Mouse (Mus musculus): ENCODE measurements around the gene Lysmd2. TPM values are rescaled to one million over a fixed set of nuclear protein-coding genes. Genes with fewer than 3 reads are reported as not detected.

Gene Lysmd2
- polyA plus RNA-seq (2014; fragmentation: Nextera tagmentation; extraction: Ambion mirVana), result 44.6 and 48.3 TPM in 2 replicates

DNA sequence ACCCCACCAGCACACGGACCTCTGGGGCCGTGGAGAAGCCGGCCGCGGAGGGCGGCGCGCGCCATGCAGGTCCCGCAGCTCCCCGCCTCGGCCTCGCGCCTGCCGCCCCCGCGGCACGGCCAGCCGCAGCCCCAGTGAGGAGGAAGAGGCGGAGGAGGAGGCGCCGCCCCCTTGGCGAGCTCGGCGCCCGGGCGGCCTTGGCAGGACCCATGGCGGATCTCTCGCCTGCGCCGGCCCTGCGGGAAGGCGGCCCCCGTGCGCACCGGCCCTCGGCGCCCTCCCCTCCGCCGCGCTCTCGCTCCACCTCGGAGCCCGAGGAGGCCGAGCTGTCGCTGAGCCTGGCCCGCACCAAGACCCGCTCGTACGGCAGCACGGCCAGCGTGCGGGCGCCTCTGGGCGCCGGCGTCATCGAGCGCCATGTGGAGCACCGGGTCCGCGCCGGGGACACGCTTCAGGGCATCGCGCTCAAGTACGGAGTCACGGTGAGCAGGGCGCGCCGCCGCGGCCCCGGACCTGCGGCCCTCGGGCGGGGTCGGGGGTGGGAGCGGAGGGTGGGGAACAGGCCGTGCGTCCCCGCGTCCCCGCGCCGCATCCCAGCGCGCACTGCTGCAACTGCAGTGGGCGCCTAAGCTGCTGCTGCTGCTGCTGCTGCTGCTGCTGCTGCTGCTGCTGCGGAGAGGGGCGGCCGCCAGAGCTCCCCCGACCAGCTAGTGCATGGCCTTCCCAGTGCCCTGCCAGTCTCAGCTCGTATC lies at the start of gene Lysmd2:
Gene Lysmd2 (plus strand): TSS at position 186 of the 752 bp plus-strand sequence.
- Histone ChIP-seq H3K27me3 (replicated peaks; ENCODE audit: control insufficient read depth, insufficient read depth, low read length) (no peaks in the 10 kb centered on the region), H3K4me2 (ENCODE audit: low read depth, low read length) (peak within 1 kb of the TSS; percentile 65), H3K36me3 (ENCODE audit: control insufficient read depth, insufficient read depth, low read length) (no peaks in the 10 kb centered on the region), H3K9ac (ENCODE audit: low read depth, low read length) (peak within 1 kb of the TSS; percentile 96), H3K27ac (replicated peaks; ENCODE audit: low read depth, low read length) (peak within 1 kb of the TSS; percentile 90), H3K4me3 (ENCODE audit: low read depth, low read length) (peak within 1 kb of the TSS; percentile 79), H3K4me1 (ENCODE audit: control insufficient read depth, insufficient read depth, low read length) (peaks cover 8% of the 10 kb centered on the region), H3K9me3 (ENCODE audit: control insufficient read depth, low read length) (no peaks in the 10 kb centered on the region)
- ATAC-seq (ENCODE audit: low read depth) (peak; percentile 90), DNase-seq (ENCODE audit: low spot score) (peak; percentile 77)
- 0% methylated on average over 5 of the region's 94 CpGs for WGBS

DNA sequence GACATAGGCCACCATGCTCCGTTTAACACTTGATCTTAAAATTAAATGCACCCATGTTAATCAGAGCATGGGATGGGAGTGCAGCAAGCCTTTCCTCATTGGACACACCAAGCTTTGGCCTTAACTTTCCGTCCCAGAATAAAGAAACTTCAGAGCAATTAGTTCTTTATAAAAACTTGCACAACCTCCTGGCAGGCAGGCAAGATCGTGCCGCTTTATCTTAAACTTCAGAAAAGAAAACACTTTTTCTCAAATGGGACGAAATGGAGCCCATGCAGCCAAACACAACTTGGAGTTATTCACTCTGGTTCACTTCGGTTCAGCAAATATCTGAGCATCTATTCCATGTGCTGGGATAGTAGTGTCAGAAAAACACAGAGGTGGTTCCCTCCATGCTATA lies 46.2 kb upstream of the Lysmd2 start:
- no peak for DNase-seq (ENCODE audit: low spot score)
- Histone ChIP-seq H3K27ac (replicated peaks; ENCODE audit: low read depth, low read length) (no peak overlapping the region), H3K27me3 (replicated peaks; ENCODE audit: control insufficient read depth, insufficient read depth, low read length) (no peaks in the 10 kb centered on the region), H3K9ac (ENCODE audit: low read depth, low read length) (no peak overlapping the region), H3K4me3 (ENCODE audit: low read depth, low read length) (no peak overlapping the region), H3K9me3 (ENCODE audit: control insufficient read depth, low read length) (no peaks in the 10 kb centered on the region), H3K4me1 (ENCODE audit: control insufficient read depth, insufficient read depth, low read length) (no peaks in the 10 kb centered on the region), H3K36me3 (ENCODE audit: control insufficient read depth, insufficient read depth, low read length) (peaks cover 16% of the 10 kb centered on the region; the same call in 1 of the 2 replicates), H3K4me2 (ENCODE audit: low read depth, low read length) (no peak overlapping the region)
- WGBS, result 88% methylated on average over 6 of the region's 6 CpGs
- ATAC-seq (ENCODE audit: low read depth), result no peak

DNA sequence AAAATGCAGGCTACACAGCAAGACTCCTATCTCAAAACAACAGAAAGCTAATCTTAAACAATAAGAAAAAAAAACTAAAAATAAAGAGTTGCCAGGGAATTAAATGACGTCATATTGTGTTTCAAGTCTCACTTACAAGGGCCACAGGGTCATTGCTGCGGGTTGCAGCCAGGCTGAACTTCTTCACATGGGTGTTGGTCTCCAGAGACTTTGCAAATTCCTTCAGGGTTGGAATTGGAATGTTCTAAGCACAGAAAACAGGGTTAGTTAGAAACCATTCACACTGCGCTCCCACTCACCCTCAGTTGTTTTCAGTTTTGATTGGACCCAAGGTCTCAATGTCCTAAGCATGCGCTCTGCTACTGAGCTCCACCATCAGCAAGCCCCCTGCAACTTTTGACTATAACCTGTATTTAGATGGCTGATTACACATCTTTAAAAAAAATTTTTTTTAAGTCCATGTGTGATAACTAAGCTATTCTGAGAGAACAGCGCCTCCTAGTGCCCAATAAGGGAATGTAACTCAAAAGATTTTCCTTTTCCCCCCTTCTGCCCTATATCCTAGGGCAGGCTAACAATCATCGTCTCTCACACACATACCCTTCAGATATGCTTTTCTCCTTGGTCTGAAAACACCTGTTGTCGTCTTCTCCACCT lies 43.7 kb upstream of the Lysmd2 start:
- Histone ChIP-seq H3K27ac (replicated peaks; ENCODE audit: low read depth, low read length) (no peak overlapping the region), H3K4me2 (ENCODE audit: low read depth, low read length) (no peak overlapping the region)
- peak; percentile 58 for DNase-seq (ENCODE audit: low spot score)

GRCm38 (mm10) chr9:75589850-75590790 lies 35.4 kb upstream of the Lysmd2 start:
- WGBS, result 83% methylated on average over 15 of the region's 15 CpGs
- Histone ChIP-seq H3K36me3 (ENCODE audit: control insufficient read depth, insufficient read depth, low read length) (peaks cover 23% of the 10 kb centered on the region; the same call in 1 of the 2 replicates), H3K27ac (replicated peaks; ENCODE audit: low read depth, low read length) (no peak overlapping the region)

More for the DNA sequence above, 43.7 kb upstream of the Lysmd2 start:
- Histone ChIP-seq H3K36me3 (ENCODE audit: control insufficient read depth, insufficient read depth, low read length) (peaks cover 5% of the 10 kb centered on the region; the same call in 1 of the 2 replicates), H3K4me1 (ENCODE audit: control insufficient read depth, insufficient read depth, low read length) (no peaks in the 10 kb centered on the region), H3K9me3 (ENCODE audit: control insufficient read depth, low read length) (no peaks in the 10 kb centered on the region), H3K9ac (ENCODE audit: low read depth, low read length) (no peak overlapping the region), H3K4me3 (ENCODE audit: low read depth, low read length) (no peak overlapping the region), H3K27me3 (replicated peaks; ENCODE audit: control insufficient read depth, insufficient read depth, low read length) (no peaks in the 10 kb centered on the region)
- 0 out of 2 replicates have a peak, but pooled peaks have one; percentile 30 for ATAC-seq (ENCODE audit: low read depth)
- 55% methylated on average over 7 of the region's 7 CpGs for WGBS

GRCm38 (mm10) chr9:75593481-75593880 lies 32.1 kb upstream of the Lysmd2 start:
- no peak overlapping the region for H3K4me3 ChIP-seq (ENCODE audit: low read depth, low read length)
- no peak overlapping the region for H3K4me2 ChIP-seq (ENCODE audit: low read depth, low read length)
- H3K27me3 ChIP-seq (replicated peaks; ENCODE audit: control insufficient read depth, insufficient read depth, low read length), result no peaks in the 10 kb centered on the region
- ATAC-seq (ENCODE audit: low read depth), result no peak
- no peaks in the 10 kb centered on the region for H3K4me1 ChIP-seq (ENCODE audit: control insufficient read depth, insufficient read depth, low read length)
- WGBS, result 79% methylated on average over 5 of the region's 5 CpGs
- no peak for DNase-seq (ENCODE audit: low spot score)
- H3K9me3 ChIP-seq (ENCODE audit: control insufficient read depth, low read length), result no peaks in the 10 kb centered on the region
- H3K27ac ChIP-seq (replicated peaks; ENCODE audit: low read depth, low read length), result no peak overlapping the region
- H3K9ac ChIP-seq (ENCODE audit: low read depth, low read length), result no peak overlapping the region
- peaks cover 18% of the 10 kb centered on the region; the same call in 1 of the 2 replicates for H3K36me3 ChIP-seq (ENCODE audit: control insufficient read depth, insufficient read depth, low read length)

More at GRCm38 (mm10) chr9:75589850-75590790, 35.4 kb upstream of the Lysmd2 start:
- no peak overlapping the region for H3K9ac ChIP-seq (ENCODE audit: low read depth, low read length)
- H3K27me3 ChIP-seq (replicated peaks; ENCODE audit: control insufficient read depth, insufficient read depth, low read length), result no peaks in the 10 kb centered on the region
- no peaks in the 10 kb centered on the region for H3K4me1 ChIP-seq (ENCODE audit: control insufficient read depth, insufficient read depth, low read length)
- DNase-seq (ENCODE audit: low spot score), result no peak
- no peaks in the 10 kb centered on the region for H3K9me3 ChIP-seq (ENCODE audit: control insufficient read depth, low read length)
- no peak for ATAC-seq (ENCODE audit: low read depth)
- no peak overlapping the region for H3K4me2 ChIP-seq (ENCODE audit: low read depth, low read length)
- H3K4me3 ChIP-seq (ENCODE audit: low read depth, low read length), result no peak overlapping the region

GRCm38 (mm10) chr9:75597036-75597435 lies 28.5 kb upstream of the Lysmd2 start:
- H3K4me2 ChIP-seq (ENCODE audit: low read depth, low read length), result no peak overlapping the region
- H3K27me3 ChIP-seq (replicated peaks; ENCODE audit: control insufficient read depth, insufficient read depth, low read length), result no peaks in the 10 kb centered on the region
- no peaks in the 10 kb centered on the region for H3K9me3 ChIP-seq (ENCODE audit: control insufficient read depth, low read length)
- peaks cover 9% of the 10 kb centered on the region; the same call in 1 of the 2 replicates for H3K36me3 ChIP-seq (ENCODE audit: control insufficient read depth, insufficient read depth, low read length)
- no peak overlapping the region for H3K4me3 ChIP-seq (ENCODE audit: low read depth, low read length)
- no peak for DNase-seq (ENCODE audit: low spot score)
- no peak overlapping the region for H3K9ac ChIP-seq (ENCODE audit: low read depth, low read length)
- no peak for ATAC-seq (ENCODE audit: low read depth)
- H3K27ac ChIP-seq (replicated peaks; ENCODE audit: low read depth, low read length), result no peak overlapping the region
- peaks cover 12% of the 10 kb centered on the region for H3K4me1 ChIP-seq (ENCODE audit: control insufficient read depth, insufficient read depth, low read length)
- 87% methylated on average over 13 of the region's 13 CpGs for WGBS

GRCm38 (mm10) chr9:75597596-75597995 lies 27.9 kb upstream of the Lysmd2 start:
- ATAC-seq (ENCODE audit: low read depth) (no peak), DNase-seq (ENCODE audit: low spot score) (no peak)
- H3K36me3 ChIP-seq (ENCODE audit: control insufficient read depth, insufficient read depth, low read length), result peaks cover 5% of the 10 kb centered on the region; the same call in 1 of the 2 replicates
- no peaks in the 10 kb centered on the region for H3K27me3 ChIP-seq (replicated peaks; ENCODE audit: control insufficient read depth, insufficient read depth, low read length)
- no peak overlapping the region for H3K9ac ChIP-seq (ENCODE audit: low read depth, low read length)
- no peak overlapping the region for H3K27ac ChIP-seq (replicated peaks; ENCODE audit: low read depth, low read length)
- WGBS, result 73% methylated on average over 4 of the region's 4 CpGs
- peaks cover 12% of the 10 kb centered on the region for H3K4me1 ChIP-seq (ENCODE audit: control insufficient read depth, insufficient read depth, low read length)
- H3K4me3 ChIP-seq (ENCODE audit: low read depth, low read length), result no peak overlapping the region
- H3K9me3 ChIP-seq (ENCODE audit: control insufficient read depth, low read length), result no peaks in the 10 kb centered on the region
- no peak overlapping the region for H3K4me2 ChIP-seq (ENCODE audit: low read depth, low read length)

All from embryonic facial prominence, embryonic 14.5 days (tissue).